Mouse (Mus musculus) gonadal fat pad, adult 2 months (tissue): ENCODE measurements around the gene Dgkz. TPM values are rescaled to one million over a fixed set of nuclear protein-coding genes. Genes with fewer than 3 reads are reported as not detected.

ENCODE experiments used
- DNase-seq: peaks from one replicate; pipeline ENCODE4 v3.0.0-alpha.2; 2012; ENCODE audit warnings: low read depth
- polyA plus RNA-seq: library from polyadenylated mRNA; depleted of rRNA; stranded (reverse); fragments of >200 nt; gene quantifications from 2 replicates; pipeline ENCODE4 v1.2.3, GENCODE M21; 2012

Gene Dgkz
- polyA plus RNA-seq, 1 experiment = 84.2 TPM

DNA sequence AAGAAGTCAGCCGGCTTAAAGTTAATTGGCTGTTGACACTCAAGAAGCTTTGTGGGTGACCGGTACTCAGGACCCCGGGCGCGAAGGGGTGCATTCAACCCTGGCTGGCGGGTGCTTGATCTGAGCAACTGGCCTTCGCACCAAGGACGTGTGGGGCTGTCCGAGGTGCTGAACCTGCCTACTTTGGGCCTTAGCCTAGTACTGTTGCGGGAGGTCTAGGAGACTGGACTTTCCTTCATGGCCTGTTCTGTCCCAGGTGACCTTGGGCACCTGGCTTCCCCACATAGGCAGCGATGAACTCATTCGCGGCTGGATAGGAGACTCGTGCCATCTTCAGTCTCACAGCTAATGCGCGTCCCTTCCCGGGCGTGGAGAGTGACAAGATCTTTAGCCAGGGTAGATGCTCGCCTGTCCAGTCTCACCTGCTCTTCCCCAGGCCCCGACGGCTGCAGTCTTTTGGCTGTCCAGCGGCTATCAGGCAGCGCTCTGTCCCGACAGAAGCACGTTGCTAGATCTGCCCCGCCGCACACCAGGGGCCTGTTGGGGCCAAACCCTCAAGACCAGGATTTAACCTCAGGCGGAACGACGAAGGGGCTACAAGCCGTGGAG is 54.4 kb downstream of the Dgkz start:
- no peak for DNase-seq

DNA sequence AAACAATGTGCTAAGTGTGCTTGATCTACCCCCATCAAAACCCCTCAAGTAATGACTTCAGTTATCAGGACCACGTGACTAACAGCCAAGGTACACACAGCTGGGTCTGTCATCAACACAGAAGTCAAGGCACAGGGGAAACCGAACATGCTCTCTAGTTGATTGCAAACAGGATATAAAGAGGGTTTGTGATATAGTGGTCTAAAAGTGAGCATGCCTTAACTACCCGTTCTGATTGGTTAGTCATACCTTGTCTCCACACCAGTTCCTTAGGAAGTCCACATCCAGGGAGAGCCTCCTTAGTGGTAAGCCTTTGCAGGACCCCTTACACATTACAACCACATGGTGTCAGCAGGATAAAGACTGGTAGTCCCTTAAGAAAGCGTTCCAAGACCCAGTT is 55.5 kb downstream of the Dgkz start:
- no peak for DNase-seq

- no peak for DNase-seq
Observed at GRCm38 (mm10) chr2:91917096-91917495, 58.6 kb downstream of the Dgkz start.

- no peak for DNase-seq
Observed at GRCm38 (mm10) chr2:91916346-91916977, 59.2 kb downstream of the Dgkz start.

- no peak for DNase-seq
Observed at GRCm38 (mm10) chr2:91913328-91914110, 62.1 kb downstream of the Dgkz start.

GRCm38 (mm10) chr2:91912616-91913015 is 63.0 kb downstream of the Dgkz start:
- no peak for DNase-seq

GRCm38 (mm10) chr2:91906141-91906540 is 69.5 kb downstream of the Dgkz start:
- DNase-seq = peak; percentile 96

- DNase-seq = no peak
Observed at GRCm38 (mm10) chr2:91904618-91905307, 70.9 kb downstream of the Dgkz start.

- DNase-seq = no peak
Observed at GRCm38 (mm10) chr2:91903171-91903925, 72.3 kb downstream of the Dgkz start.

DNA sequence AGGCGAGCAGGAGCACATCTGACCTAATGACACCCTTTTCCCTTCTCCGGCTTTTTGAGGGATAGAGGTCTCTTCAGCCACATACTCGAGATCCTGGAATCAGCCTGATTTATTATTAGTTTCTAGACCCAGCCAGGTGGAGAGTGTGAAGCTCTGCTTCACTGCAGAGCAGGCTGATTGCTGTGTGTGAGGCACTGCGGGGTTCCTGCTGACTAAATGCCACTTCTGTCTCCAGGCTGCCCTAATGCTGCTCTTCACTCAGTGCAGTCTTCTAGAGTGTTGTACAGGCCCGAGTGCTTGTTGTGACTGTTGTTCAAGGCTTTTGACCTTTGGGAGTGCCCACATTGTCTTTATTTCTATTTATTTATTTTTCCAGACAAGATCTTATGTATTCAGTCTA is 73.3 kb downstream of the Dgkz start:
- DNase-seq = no peak

DNA sequence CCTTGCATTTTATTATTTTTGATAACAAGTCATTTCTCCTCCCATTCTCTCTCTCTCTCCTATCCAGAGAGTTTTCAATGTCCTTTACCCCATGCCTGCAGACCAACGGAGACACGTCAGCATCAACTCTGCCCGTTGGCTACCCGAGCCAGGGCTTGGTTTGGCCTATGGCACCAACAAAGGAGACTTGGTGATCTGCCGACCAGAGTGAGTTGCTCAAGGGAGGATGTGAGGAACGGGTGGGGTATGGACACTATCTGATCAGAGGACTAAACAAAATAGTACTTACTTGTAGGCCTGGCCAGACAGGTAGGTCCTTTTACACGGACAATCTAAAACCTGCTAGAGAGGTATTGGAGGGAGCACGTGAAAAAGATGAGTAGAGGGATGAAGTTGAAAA is 75.2 kb downstream of the Dgkz start:
- no peak for DNase-seq

- DNase-seq = no peak
Observed at GRCm38 (mm10) chr2:91899141-91899540, 76.5 kb downstream of the Dgkz start.

GRCm38 (mm10) chr2:91897968-91898367 is 77.7 kb downstream of the Dgkz start:
- DNase-seq = peak; percentile 61

DNA sequence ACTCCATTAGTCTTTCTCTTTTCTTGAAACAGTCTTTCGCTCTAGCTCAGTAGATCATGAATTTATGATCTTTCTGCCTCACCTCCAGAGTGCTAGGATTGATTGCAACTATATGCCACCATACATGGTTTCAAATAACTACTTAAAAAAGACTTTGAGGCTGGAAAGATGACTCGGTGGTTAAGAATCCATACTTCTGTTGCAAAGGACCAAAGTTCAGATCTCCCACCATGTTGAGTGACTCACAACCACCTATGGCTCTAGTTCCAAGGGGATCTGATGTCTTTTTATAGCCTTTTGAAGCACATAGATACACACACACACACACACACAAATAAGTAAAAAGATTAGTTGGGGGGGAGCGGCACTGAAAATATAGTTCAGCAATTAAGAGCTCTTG is 80.3 kb downstream of the Dgkz start:
- no peak for DNase-seq

DNA sequence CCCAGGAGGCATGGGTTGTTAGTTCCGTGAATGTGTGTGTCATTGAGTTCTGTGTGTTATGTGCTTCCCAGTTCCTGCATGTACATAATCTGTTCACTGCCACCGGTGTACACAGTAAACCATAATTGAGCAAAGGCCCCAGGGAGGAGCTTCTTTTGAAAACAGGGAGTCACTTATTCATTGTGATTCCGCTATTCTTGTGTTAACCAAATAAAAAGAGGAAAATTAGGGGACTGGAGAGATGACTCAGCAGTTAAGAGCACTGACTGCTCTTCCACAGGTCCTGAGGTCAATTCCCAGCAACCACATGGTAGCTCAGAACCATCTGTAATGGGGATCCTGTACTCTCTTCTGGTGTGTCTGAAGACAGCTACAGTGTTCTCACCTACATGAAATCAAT is 80.9 kb downstream of the Dgkz start:
- DNase-seq = no peak

DNA sequence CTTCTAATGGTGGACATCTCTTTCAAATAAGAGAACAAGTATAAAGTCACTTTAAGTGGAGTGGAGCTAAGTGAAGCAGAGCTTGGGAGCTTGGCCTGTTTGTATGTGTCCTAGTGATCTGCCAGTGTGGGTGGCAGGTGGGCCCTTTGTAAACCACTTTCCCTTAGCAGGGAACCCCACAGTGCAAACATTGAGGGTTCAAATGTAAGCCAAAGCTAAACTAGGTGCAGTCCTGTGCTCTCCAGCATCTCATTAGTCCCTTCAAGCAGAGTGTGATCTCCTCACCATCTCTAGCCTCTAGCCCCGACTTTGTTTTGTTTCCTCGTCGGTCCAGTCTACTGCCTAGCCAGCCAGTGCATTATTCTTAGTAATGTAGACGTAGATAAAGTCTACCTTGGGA is 91.0 kb downstream of the Dgkz start:
- no peak for DNase-seq

DNA sequence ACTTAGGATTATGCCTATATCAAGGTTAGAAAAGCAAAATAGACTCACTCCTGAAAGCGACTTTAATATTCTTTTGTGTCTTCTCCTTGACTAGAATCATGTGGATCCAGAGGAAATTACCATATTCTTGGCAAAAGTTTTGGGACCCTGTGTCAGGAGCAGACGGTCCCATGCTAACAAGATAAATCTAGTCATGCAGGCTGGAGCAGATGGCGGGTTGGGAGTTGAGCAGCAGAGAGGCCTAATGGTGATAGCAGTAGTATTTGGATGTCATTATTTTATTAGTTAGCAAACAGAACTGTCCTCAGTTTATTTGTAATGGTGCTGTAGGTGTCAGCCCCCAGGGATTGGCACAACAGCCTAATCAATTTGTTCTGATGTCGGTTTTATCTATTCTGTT is 91.7 kb downstream of the Dgkz start:
- DNase-seq = no peak
